Mouse (Mus musculus) gastrocnemius, postnatal 36 days (tissue): ENCODE results near the gene Mri1. TPM values are rescaled to one million over a fixed set of nuclear protein-coding genes. Genes with fewer than 3 reads are reported as not detected.
"Not testable (repeated sequence)": the region's sequence is repeated elsewhere in the genome, so short reads cannot be mapped to it uniquely, and the experiment has no call there.

Experiments
- DNase-seq, 2 experiments: peaks; one replicate each; pipeline ENCODE4 v3.0.0; 2022
- intact Hi-C: fragments of 180-260 bp; cut with DNase I; formaldehyde crosslinking; loops from one replicate; pipeline ENCODE4 v1.15.1; 2025
- long read RNA-seq, 2 experiments: library from polyadenylated mRNA; stranded (forward); transcript quantifications; one replicate each; pipeline ENCODE4 v2.0.0; 2021
- total RNA-seq, 2 experiments: library from RNA; stranded (reverse); gene quantifications; 2 replicates each; pipeline ENCODE4 v1.2.3; 2021

Mri1 gene
- 10 to 100 TPM; 11.0 to 17.3 TPM for total RNA-seq
- long read RNA-seq, experiment 1, transcript Mri1-203 (5 exons, 2,819 nt): major isoform, 13 of 16 reads
- long read RNA-seq, experiment 1, partial matches to known transcripts: 0 of 16 reads
- long read RNA-seq, experiment 1, other reads (novel, unspliced or antisense): 3 of 16 reads
- long read RNA-seq, experiment 2, transcript Mri1-203 (5 exons, 2,819 nt): major isoform, 31 of 38 reads
- long read RNA-seq, experiment 2, partial matches to known transcripts: 4 of 38 reads
- long read RNA-seq, experiment 2, other reads (novel, unspliced or antisense): 3 of 38 reads

DNA sequence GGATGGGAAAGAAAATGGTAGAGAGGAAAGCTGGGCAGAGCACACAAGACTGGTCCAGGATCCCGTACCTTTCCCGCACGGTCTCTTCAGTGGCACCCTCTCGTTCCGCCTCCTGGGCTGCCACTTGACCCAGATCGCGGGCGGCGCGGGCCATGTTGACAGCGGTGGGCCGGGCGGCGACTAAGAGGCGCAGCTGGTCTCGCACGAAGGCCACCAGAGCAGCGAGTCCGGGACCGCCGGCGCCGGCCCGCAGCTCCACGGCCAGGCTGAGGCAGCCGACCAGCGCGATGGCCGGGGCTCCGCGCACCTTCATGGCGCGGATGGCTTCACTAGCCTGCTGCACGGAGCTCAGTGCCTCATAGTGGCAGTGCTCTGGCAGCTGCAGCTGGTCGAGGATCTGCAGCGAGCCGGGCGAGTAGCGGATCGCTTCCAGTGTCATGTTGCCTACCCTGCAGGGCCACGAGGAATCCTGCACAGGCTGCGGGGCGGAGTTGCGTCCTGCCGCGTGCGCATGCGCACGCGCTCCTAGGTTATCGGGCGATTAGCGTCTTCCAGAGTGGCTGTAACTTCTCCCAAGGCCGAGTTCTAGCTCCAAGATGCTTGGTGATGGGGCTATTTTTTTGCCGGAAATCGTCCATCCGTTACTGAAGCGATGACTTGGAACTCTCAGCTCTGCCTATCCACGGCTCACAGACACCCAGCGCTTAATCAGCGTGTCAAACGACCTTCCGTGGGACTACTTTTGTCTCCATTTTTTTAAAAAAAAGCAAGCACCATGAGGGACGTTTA lies at the start of gene Mri1:
Gene Mri1 (minus strand): TSS at position 505 of the 789 bp plus-strand sequence.
- DNase-seq: peak; percentile 76 to 79
- intact Hi-C loops: no loop called here

DNA sequence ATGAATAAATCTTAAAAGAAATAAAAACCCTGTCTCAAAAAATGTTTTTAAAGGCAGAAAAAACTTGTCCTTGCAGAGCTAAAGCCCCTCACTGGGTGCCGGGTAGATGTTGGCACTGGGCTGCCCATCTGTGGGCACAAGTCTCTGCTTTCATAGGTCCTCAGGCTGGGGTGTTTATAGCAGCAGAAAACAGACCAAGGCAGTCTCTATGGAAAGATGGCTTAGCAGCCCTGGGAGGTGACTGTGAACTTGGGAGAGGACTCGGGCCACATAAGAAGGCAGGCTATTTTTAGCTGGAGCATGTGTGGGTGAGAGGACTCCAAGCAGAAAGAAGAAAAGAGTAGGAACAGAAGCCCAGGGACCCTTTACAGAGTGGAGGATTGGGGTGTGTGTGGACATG lies 46.8 kb upstream of the Mri1 start:
- intact Hi-C loops: loop anchor here (5.0 kb wide), 1 partner anchor 33 kb away; no protein-coding TSS in a partner anchor
- DNase-seq: no peak

DNA sequence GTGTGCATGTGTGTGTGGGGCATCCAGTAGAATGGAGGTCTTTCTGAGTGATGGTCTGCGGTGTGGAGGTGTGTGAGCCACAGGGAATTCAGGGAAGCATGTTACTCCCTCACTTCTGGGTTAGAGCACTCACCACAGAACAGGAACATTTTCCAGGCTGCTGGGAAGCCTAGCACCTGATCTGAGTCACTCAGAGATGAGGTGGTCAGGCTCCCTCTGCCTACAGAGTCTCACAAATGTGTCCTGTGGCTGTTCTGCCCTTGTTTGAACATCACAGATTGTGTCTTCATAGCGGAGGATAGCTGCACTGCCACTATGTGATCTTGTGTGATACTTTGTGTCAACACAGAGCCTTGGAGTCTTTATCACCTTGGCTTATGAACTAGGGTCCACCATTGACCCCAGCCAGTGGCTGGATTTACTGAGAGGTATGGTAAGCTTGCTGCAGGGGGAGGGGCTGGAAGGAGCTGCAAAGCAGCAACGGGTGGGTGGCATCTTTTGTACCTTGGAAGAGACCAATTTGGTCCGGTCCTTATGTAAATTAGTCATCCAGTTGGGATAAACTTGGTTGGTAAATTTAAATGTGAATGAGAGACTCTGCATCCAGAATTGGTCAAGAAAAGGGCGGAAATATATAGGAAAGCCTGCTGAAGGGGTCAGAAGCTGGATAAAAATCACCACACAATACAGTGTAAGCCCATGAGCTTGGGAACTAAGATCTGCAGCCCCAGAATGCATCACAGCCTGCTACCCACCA lies 40.1 kb upstream of the Mri1 start:
- no peak for DNase-seq
- intact Hi-C loops: loop anchor here (10.0 kb wide), 1 partner anchor 258 kb away; no protein-coding TSS in a partner anchor

DNA sequence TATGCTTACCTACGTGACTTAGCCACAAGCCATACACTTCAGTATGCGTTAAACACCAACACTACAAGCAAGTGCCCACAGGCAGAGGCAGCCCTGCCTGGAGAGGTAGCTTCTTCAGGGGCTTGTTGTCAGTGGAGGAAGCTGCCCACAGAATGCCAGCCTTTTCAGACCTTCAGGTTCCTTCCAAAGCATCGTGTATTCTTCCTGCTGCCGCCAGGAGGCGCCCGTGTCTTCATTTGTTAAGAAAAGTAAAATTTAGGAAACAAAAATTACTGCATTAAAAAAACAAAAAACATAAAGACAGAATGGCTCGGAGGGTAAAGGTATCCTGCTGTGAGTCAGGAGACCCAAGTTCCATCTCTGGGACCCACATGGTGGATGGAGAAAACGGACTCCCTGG lies 34.6 kb upstream of the Mri1 start:
- intact Hi-C loops: loop anchor here (10.0 kb wide), 1 partner anchor 263 kb away; no protein-coding TSS in a partner anchor
- peak in 1 of 2 experiments; percentile 33 for DNase-seq

DNA sequence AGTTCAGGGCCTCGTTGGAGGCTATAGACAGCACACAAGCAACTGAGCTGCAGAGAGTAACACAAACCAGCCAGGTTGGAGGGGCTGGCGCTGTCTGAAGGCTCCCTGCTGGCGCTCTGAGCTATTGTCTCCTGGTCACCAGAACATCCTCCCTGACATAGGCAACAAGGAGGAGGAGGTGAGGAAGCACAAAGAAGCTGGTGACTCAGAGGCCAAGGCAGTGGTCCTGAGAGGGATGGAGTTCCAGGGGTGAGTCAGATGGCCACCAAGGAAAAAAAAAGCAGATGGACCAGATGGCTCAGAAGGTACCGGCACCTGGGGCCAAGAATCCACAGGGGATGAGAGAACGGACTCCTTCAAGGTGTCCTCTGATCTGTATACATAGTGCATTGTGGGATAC lies 34.0 kb upstream of the Mri1 start:
- DNase-seq: no peak
- intact Hi-C loops: loop anchor here (10.0 kb wide), 1 partner anchor 264 kb away; no protein-coding TSS in a partner anchor

DNA sequence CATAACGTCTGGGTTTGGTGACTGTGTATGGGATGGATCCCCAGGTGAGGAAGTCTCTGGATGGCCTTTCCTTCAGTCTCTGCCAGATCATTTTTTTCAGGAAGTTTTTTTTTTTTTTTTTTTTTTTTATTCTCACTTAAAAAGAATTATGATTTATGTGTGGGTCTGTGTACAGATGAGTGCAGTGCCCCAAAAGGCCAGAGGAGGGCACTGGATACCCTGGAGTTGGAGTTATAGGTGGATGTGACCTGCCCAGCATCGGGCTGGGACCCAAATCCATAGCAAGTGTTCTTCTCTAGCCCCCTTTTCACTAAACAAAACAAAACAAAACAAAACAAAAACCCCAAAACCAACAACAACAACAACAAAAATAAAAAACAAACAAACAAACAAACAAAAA lies 31.8 kb upstream of the Mri1 start:
- intact Hi-C loops: no loop called here
- DNase-seq: no peak

DNA sequence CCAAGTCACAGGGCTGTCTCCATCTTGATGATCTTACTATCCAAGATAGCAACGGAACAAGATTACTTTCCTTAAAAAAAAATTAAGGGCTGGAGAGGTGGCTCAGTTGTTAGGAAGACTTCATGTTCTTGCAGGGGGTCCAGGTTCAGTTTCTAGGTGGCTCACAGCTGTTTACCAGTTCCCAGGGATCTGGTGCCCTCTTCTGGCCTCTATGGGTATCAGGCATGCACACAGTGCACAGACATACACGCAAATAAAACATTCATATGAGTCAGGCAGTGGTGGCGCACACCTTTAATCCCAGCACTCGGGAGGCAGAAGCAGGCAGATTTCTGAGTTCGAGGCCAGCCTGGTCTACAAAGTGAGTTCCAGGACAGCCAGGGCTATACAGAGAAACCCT lies 28.5 kb upstream of the Mri1 start:
- intact Hi-C loops: not testable (repeated sequence)
- peak; percentile 16 to 28 for DNase-seq

DNA sequence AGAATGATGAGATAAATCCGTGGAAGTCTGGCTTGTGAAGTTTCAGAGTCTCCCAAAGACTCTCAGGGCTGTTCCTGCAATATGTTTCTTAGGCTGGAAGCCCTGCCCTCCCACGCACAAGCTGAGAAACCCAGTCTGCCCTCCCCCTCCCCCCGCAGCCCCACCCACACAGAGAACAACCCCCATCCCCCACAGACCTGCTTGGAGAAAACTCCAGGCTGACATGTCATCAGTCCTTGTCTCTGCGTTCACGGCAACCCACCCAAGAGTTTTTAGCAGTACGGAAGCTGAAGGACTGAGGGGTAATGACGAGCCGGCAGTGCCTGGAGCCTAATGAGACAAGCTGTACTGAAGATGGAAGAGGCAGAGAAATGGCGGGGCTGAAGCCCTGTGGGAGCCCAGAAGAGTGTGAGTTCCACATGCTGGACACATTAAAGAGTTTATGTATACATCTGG lies 27.5 kb upstream of the Mri1 start:
- intact Hi-C loops: loop anchor here (5.0 kb wide), 2 partner anchors 97 to 242 kb away; partner anchors contain the start of genes Il27ra, Nanos3 and Rln3
- peak; percentile 20 to 38 for DNase-seq

DNA sequence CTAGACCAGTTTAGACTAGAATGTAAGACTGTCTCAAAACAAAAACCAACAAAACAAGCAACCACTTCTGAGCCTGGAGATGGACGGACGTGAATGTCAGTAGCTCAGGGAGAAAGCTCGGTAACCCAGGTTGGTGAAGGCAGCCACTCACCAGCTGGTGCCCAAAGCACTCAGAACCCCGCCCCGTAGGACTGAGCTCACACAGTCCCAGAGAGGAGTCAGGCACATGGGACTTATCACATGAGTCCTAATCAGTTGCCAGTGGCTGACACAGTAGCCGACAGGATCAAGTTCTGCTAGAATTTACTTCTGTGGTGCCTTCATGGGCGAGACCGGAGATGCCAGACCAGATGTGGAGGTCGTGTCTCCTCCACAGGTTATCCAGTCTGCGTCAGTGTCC lies 23.7 kb upstream of the Mri1 start:
- intact Hi-C loops: loop anchor here (5.0 kb wide), 2 partner anchors 93 to 238 kb away; partner anchors contain the start of genes Il27ra, Nanos3 and Rln3
- DNase-seq: no peak

DNA sequence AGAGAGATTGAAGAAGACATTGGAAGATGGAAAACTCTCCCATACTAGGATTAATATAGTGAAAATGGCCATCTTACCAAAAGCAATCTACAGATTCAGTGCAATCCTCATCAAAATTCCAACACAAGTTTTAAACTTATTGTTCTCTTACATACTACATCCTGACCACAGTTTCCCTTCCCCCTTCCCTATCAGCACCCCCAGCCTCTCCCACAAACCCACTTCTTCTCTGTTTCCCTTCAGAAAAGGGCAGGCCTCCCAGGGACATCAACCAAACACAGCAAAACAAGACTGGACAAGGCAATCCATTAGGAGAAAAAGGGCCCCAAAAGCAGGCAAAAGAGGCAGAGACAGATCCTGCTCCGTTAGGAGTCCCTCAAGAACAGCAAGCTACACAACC lies 19.3 kb upstream of the Mri1 start:
- intact Hi-C loops: no loop called here
- no peak for DNase-seq

DNA sequence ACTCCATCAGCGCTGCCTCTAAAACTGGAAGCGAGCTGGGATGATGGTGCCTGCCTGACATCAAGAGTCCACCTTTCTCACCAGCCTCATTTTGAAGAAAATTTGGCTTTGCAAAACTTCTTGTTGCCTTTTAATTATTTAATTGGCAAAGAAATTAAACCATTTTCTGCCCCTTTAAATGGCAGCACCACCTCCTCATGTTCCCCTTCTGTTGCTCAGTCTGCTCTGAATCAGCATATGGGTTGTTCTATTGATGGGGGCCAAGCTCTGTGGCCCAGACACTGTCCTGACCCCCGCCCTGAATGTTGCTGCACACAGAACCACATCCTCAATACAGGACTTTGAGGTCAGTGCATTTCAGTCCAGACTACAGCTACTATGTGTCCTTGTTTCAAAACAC lies 16.8 kb upstream of the Mri1 start:
- intact Hi-C loops: no loop called here
- DNase-seq: no peak

DNA sequence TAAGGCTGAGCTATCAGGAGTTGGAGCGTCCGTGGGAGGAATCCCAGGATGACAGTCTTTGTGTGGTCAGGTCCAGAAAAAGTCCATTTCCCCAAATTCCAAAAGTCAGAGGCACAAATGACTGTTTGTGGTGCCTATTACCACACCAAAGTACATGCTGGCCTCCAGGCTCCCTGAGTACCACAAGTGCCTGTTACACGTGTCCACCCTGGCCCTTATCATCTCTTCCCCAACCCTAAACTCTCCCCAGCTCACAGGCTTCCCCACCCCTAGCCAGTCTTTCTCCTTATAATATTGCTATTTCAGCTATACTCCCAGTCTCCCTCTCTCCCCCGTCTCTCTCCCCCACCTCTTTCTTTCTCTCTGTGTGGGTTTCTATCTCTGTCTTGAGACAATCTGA lies 15.2 kb upstream of the Mri1 start:
- DNase-seq: no peak
- intact Hi-C loops: no loop called here

DNA sequence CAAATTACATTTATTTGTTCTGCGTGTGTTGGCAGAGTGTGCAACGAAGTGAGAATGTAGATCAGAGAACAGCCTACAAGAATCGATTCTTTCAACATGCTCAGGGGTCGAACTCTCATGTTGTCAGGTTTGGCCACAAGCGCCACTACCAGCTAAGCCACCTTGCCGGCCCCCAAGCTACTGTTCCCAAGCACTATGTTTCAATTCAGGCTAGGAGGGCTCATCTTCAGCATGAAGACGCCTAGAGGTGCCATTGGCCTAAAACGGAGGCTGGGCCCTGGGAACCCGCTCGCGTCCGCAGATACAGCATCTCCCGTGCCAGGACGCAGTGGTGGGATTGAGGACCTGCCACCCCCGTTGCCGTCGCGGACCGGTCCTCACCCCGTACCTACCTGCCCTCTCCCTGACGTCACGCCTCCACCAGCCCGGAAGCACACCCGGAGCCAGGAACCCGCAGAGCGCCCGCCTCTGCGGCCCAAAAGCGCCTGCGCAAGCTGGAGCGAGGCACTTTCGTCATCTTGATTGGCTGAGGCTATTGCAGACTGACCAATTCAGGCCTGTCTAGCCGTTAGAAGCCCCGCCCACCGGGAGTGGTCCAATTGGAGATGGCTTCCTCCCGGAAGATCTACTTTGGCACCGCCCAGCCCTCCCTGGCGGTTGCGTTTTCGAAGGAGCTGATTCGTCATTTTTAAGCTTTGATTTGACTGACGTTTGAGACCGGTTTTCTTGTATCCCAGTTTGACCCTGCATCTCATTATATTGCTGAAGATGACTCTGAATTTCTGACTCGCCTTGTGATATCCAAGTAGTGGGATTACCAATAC lies 13.0 kb upstream of the Mri1 start, which contains the start of gene Ccdc130:
Gene Ccdc130 (minus strand): TSS at position 431 of the 824 bp plus-strand sequence.
- intact Hi-C loops: no loop called here

DNA sequence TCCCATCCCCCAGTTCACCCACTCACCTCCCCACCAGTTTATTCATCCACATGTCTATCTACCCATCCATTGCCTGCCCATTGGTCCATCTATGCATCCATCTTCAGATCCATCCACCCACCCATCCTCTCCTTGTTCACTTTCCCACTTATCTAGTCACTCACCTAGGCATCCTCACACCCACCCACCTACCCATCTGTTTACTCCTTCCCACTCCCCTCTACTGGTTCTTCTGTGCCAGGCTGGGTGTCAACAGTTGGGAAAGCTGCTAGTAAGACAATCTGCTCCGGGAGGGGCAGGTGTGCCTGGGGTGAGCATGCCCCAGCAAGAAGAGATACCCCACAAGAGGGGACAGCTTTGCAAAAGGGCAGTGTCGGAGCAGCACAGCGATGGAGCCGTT lies 4.0 kb upstream of the Mri1 start:
- intact Hi-C loops: no loop called here
- no peak for DNase-seq

More for the DNA sequence above, 13.0 kb upstream of the Mri1 start, which contains the start of gene Ccdc130:
- peak; percentile 98 to 100 for DNase-seq

DNA sequence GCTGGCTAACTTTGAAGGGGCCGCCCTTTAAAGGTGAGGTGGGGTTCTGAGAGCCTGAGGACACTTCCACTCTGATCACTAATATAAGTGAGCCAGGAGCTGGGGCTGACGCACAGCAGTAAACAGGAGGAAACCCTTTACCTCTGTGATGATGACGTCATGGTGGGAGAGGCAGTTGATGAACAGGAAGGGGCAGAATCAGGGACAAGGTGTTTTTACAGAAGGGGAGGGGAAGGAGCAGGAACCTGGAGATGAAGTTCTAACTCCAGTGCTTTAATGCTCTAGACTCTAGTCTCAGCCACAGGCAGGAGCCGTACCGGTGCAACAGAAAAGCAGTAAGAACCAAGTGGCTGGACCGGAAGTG lies 686 bp downstream of the Mri1 start:
- intact Hi-C loops: no loop called here
- no peak for DNase-seq

DNA sequence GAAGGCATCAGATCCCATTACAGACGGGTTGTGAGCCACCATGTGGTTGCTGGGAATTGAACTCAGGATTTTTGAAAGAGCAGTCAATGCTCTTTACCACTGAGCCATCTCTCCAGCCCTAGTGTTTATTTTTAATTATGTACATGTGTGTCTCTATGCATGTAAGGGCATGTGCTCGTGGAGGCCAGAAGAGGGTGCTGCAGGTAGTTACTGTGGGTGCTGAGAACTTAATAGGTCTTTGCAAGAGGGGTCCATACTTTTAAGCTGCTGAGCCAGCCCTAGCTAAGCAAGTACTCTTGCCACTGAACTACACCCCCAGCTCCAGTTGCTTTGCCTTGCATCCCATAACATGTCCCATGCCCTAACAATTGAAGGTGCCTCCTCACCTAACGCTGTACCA lies 1.3 kb downstream of the Mri1 start:
- no peak for DNase-seq
- intact Hi-C loops: no loop called here

DNA sequence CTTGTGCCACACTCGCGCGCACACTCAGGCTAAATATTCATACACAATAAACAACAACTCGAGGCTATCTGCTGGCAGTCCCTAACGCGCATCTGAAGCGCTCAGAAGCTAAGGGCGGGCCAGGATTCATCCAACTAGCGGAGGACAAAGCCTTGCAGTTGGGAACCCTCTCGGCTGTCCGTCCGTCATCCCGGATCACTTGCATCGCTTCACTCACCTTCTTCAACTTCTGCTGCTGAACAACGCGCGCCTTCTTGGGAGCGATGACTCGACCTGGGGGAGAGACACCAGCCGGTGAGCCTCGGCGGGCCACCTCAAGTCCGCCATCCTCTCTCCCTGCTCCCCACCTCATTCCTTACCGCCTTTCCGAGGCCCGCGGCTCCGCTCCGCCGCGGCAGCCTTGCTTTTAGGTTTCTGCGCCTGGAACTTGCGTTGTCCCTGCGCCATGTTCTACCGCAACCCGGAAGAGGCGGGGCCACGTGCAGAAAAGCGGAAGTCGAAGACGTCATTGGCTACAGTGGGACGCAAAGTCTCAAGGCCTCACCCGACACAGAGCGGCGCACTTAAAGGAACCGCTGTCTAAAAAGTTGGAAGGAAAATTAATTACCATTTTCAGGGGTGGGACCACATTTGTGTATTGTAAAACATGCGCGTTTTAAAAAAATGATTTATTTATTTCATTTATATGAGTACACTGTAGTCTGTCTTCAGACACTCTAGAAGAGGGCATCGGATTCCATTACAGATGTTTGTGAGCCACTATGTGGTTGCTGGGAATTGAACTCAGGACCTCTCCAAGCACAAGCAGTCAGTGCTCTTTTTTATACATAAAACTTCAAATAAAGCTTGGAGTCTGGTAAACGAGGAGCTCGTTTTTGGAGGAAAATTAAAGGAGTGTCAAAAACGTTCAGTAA lies 7.6 kb downstream of the Mri1 start, which contains the start of gene D8Ertd738e:
Gene D8Ertd738e (minus strand): TSS at position 463 of the 914 bp plus-strand sequence.
- intact Hi-C loops: no loop called here
- DNase-seq: peak; percentile 79 to 80

DNA sequence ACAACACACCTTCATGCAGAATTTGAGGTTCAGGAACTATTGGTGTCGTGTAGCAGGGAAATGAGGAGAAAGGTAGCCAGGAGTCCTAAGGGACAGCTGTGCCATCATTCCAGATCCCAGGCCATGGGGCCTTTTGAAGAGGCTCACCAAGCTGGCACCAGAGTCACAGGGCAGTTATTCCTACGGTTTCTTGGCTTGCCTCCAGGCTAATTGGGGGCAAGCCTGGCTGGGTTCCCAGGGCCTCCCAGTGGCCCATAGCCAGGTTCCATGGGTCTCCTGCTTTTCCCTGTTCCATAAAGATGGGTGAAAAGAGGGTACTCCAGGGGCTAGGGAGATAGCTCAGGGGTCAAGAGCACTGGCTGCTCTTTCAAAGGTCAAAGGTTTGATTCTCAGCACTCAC lies 15.3 kb downstream of the Mri1 start:
- intact Hi-C loops: no loop called here
- DNase-seq: no peak

DNA sequence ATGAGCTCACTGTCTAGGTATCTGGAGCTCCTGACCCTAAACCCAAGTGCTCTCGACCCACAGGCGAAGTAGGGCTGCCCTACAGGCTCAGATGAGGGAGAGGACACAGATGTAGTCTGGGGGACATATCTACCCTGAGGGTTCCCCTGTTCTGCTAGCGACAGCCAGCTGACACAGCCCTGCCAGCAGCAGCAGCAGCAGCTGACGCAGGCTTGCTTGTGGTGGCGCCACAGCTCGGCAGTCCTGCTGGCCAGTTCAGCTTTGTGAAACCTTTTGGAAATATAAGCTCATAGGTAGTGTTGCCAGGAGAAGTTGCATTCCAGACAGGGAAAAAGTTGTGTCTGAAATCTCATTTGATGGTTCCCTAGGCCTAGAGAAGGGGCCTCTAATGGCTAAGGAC lies 16.0 kb downstream of the Mri1 start:
- intact Hi-C loops: no loop called here
- DNase-seq: no peak
